Mouse (Mus musculus): Measurements from ENCODE around the gene Gm45140. TPM values are rescaled to one million over a fixed set of nuclear protein-coding genes. Genes with fewer than 3 reads are reported as not detected.

Gm45140 gene
- total and polyA plus RNA-seq, 3 experiments = 4.3 to 25.7 (median 13.0) TPM

- TF ChIP-seq JUN (IDR thresholded peaks at IDR 0.05; ENCODE audit: insufficient read depth, low read depth, low read length) = no peak
- no peak for TF ChIP-seq NELFE (IDR thresholded peaks at IDR 0.05; ENCODE audit: low read depth, low read length)
- no peak for TF ChIP-seq TCF12 (IDR thresholded peaks at IDR 0.05; ENCODE audit: low read depth, low read length)
- TF ChIP-seq NRF1 (IDR thresholded peaks at IDR 0.05; ENCODE audit: low read depth, low read length) = no peak
- TF ChIP-seq IRF4 (IDR thresholded peaks at IDR 0.05; ENCODE audit: low read depth, low read length) = no peak
- TF ChIP-seq MEF2A (IDR thresholded peaks at IDR 0.05; ENCODE audit: borderline replicate concordance, low read depth, low read length) = no peak
- no peak for TF ChIP-seq UBTF (IDR thresholded peaks at IDR 0.05; ENCODE audit: low read depth, low read length)
- no peak for TF ChIP-seq KAT2A (IDR thresholded peaks at IDR 0.05; ENCODE audit: insufficient replicate concordance, low read length)
- no peak overlapping the region for H3K27ac ChIP-seq (ENCODE audit: insufficient read depth, low read depth)
- DNase-seq (ENCODE audit: extremely low read depth) = no peak
- H3K9ac ChIP-seq (ENCODE audit: insufficient read depth, low read depth) = no peak overlapping the region
- H3K79me2 ChIP-seq (replicated peaks; ENCODE audit: control insufficient read depth, extremely low read depth, insufficient read depth, poor library complexity, severe bottlenecking) = no peaks in the 10 kb centered on the region
- in situ Hi-C loops (cut with MboI; ENCODE audit: low pct_ligation_motif_present, low pct_unique_long_range_greater_than_20kb, low sequenced_read_pairs) = no loop called here
- dilution Hi-C loops (cut with MboI; ENCODE audit: extremely low pct_ligation_motif_present, extremely low pct_unique_long_range_greater_than_20kb, low sequenced_read_pairs) = no loop called here
- no peaks in the 10 kb centered on the region for H3K27me3 ChIP-seq (replicated peaks)
- H3K36me3 ChIP-seq (replicated peaks in 1 of 2; ENCODE audit: control insufficient read depth in 1 of 2, insufficient read depth in 1 of 2, low read length in 1 of 2) = no peaks in the 10 kb centered on the region
- H3K4me2 ChIP-seq (ENCODE audit: insufficient read depth, low read depth, poor library complexity, severe bottlenecking) = no peak overlapping the region
- H3K4me3 ChIP-seq (replicated peaks in 1 of 3; ENCODE audit: low read depth in 2 of 3, low read length in 2 of 3, poor library complexity in 1 of 3) = no peak overlapping the region
- peaks cover 3% of the 10 kb centered on the region for H3K9me3 ChIP-seq (replicated peaks; ENCODE audit: low read length)
- peaks cover 3 to 10% of the 10 kb centered on the region in 2 experiments for H3K4me1 ChIP-seq (ENCODE audit: control insufficient read depth in 1 of 2, insufficient read depth in 2 of 2)
Observed at GRCm38 (mm10) chr6:87871240-87871639, 35.6 kb upstream of the Gm45140 start.

DNA sequence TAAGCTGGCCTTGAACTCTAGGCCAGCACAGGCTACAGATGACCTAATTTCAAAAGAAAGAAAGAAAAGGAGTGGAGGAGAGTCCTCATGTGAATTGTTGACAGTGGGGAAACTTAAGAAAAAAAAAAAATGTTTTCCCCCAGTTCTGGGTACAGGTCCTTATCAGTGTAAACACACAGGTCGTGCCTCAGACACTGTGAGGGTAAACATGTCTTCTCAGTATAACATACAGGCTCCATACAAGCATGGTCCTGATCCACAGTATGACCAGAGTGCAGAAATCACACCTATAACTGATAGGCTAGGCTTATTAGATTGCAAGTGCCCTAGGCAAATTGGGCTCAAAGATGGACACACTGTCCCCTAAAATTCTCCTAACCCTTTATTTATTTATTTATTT, 34.8 kb upstream of the Gm45140 start:
- no peak for DNase-seq (ENCODE audit: extremely low read depth)
- Histone ChIP-seq H3K9ac (ENCODE audit: insufficient read depth, low read depth) (no peak overlapping the region), H3K27me3 (replicated peaks) (no peaks in the 10 kb centered on the region), H3K9me3 (replicated peaks; ENCODE audit: low read length) (peaks cover 3% of the 10 kb centered on the region), H3K27ac (ENCODE audit: insufficient read depth, low read depth) (no peak overlapping the region), H3K36me3 (replicated peaks in 1 of 2; ENCODE audit: control insufficient read depth in 1 of 2, insufficient read depth in 1 of 2, low read length in 1 of 2) (no peaks in the 10 kb centered on the region), H3K4me3 (replicated peaks in 1 of 3; ENCODE audit: low read depth in 2 of 3, low read length in 2 of 3, poor library complexity in 1 of 3) (no peak overlapping the region), H3K4me1 (ENCODE audit: control insufficient read depth in 1 of 2, insufficient read depth in 2 of 2) (peaks cover 0 to 6% of the 10 kb centered on the region in 2 experiments; a peak in 2 of 4 replicates), H3K4me2 (ENCODE audit: insufficient read depth, low read depth, poor library complexity, severe bottlenecking) (no peak overlapping the region), H3K79me2 (replicated peaks; ENCODE audit: control insufficient read depth, extremely low read depth, insufficient read depth, poor library complexity, severe bottlenecking) (no peaks in the 10 kb centered on the region)
- TF ChIP-seq PAX5 (IDR thresholded peaks at IDR 0.05; ENCODE audit: low read length) (no peak), NRF1 (IDR thresholded peaks at IDR 0.05; ENCODE audit: low read depth, low read length) (no peak), ZKSCAN1 (IDR thresholded peaks at IDR 0.05; ENCODE audit: borderline replicate concordance, low read depth, low read length) (no peak), MAFK (IDR thresholded peaks at IDR 0.05; ENCODE audit: insufficient replicate concordance, low read length) (no peak)
- dilution Hi-C loops (cut with MboI; ENCODE audit: extremely low pct_ligation_motif_present, extremely low pct_unique_long_range_greater_than_20kb, low sequenced_read_pairs) (no loop called here), in situ Hi-C loops (cut with MboI; ENCODE audit: low pct_ligation_motif_present, low pct_unique_long_range_greater_than_20kb, low sequenced_read_pairs) (no loop called here)

DNA sequence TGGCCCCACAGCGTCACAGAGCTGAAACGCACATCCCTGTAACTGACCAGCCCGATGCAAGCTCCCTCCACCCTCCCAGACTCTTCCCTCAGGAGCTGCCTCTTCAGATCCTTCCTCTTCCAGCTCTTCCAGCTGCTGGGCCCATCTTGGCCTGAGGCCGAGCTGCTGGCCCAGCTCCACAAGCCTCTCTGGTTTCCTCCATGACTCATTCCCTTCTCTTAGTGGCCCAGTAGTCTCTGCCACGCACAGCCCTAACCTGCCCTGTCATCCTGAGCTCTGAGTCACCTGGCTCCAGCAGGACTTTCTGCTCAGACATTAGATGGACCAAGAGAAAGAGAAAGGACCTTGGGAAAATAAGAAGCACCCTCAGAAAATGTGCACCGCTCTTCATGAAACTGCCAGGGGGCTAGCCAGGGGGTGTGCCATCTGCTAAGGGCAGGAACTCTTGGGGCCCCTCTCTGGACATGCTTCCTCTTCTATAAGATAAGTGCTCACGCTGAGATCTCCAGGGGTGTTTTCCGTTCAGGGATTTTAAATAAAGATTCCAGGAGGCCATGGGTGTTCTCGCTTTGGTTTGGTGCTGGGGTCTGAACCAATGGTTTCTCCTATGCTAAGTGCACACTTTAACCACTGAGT, 33.4 kb upstream of the Gm45140 start:
- Histone ChIP-seq H3K9me3 (replicated peaks; ENCODE audit: low read length) (peaks cover under 1% of the 10 kb centered on the region), H3K4me2 (ENCODE audit: insufficient read depth, low read depth, poor library complexity, severe bottlenecking) (no peak overlapping the region), H3K4me3 (replicated peaks in 1 of 3; ENCODE audit: low read depth in 2 of 3, low read length in 2 of 3, poor library complexity in 1 of 3) (no peak overlapping the region), H3K4me1 (ENCODE audit: control insufficient read depth in 1 of 2, insufficient read depth in 2 of 2) (peaks cover 0 to 6% of the 10 kb centered on the region in 2 experiments; a peak in 2 of 4 replicates), H3K9ac (ENCODE audit: insufficient read depth, low read depth) (no peak overlapping the region), H3K79me2 (replicated peaks; ENCODE audit: control insufficient read depth, extremely low read depth, insufficient read depth, poor library complexity, severe bottlenecking) (no peaks in the 10 kb centered on the region), H3K27ac (ENCODE audit: insufficient read depth, low read depth) (no peak overlapping the region), H3K27me3 (replicated peaks) (no peaks in the 10 kb centered on the region), H3K36me3 (replicated peaks in 1 of 2; ENCODE audit: control insufficient read depth in 1 of 2, insufficient read depth in 1 of 2, low read length in 1 of 2) (no peaks in the 10 kb centered on the region)
- no peak for DNase-seq (ENCODE audit: extremely low read depth)
- TF ChIP-seq MXI1 (IDR thresholded peaks at IDR 0.05; ENCODE audit: low read depth, low read length) (no peak), MAFK (IDR thresholded peaks at IDR 0.05; ENCODE audit: insufficient replicate concordance, low read length) (no peak), E2F4 (IDR thresholded peaks at IDR 0.05; ENCODE audit: insufficient replicate concordance, low read depth, low read length) (no peak), MAX (IDR thresholded peaks at IDR 0.05; ENCODE audit: low read length) (no peak), TCF12 (IDR thresholded peaks at IDR 0.05; ENCODE audit: low read depth, low read length) (no peak), UBTF (IDR thresholded peaks at IDR 0.05; ENCODE audit: low read depth, low read length) (no peak), ZKSCAN1 (IDR thresholded peaks at IDR 0.05; ENCODE audit: borderline replicate concordance, low read depth, low read length) (no peak), ZMIZ1 (IDR thresholded peaks at IDR 0.05; ENCODE audit: low read depth, low read length) (no peak), RAD21 (IDR thresholded peaks at IDR 0.05; ENCODE audit: low read depth, low read length) (no peak), MEF2A (IDR thresholded peaks at IDR 0.05; ENCODE audit: borderline replicate concordance, low read depth, low read length) (no peak)
- dilution Hi-C loops (cut with MboI; ENCODE audit: extremely low pct_ligation_motif_present, extremely low pct_unique_long_range_greater_than_20kb, low sequenced_read_pairs) (no loop called here), in situ Hi-C loops (cut with MboI; ENCODE audit: low pct_ligation_motif_present, low pct_unique_long_range_greater_than_20kb, low sequenced_read_pairs) (no loop called here)

Data from CH12.LX (cell line).